Mouse (Mus musculus) ES-Bruce4 (cell line): ENCODE data around the gene Slc22a19. TPM values are rescaled to one million over a fixed set of nuclear protein-coding genes. Genes with fewer than 3 reads are reported as not detected.

Source experiments
- H3K27ac ChIP-seq: 2 replicates; pipeline ENCODE4 v1.5.1; 2012; ENCODE audit warnings: low read length, inconsistent platforms; ENCODE audit not compliant: insufficient read depth
- H3K27me3 ChIP-seq: 2 replicates; pipeline ENCODE4 v1.6.1; 2012; ENCODE audit warnings: mild to moderate bottlenecking, low read length, inconsistent platforms; ENCODE audit not compliant: control insufficient read depth, poor library complexity, insufficient read depth, severe bottlenecking
- H3K36me3 ChIP-seq: 2 replicates; pipeline ENCODE4 v1.6.1; 2012; ENCODE audit warnings: inconsistent platforms, mild to moderate bottlenecking, low read length, moderate library complexity; ENCODE audit not compliant: control insufficient read depth, poor library complexity, insufficient read depth, severe bottlenecking
- H3K4me1 ChIP-seq: one replicate; pipeline ENCODE4 v1.8.1; 2011; ENCODE audit warnings: low read length; ENCODE audit not compliant: control insufficient read depth, insufficient read depth
- H3K4me3 ChIP-seq: 2 replicates; pipeline ENCODE4 v1.5.1; 2011; ENCODE audit warnings: low read depth, mild to moderate bottlenecking, low read length
- H3K9ac ChIP-seq: 2 replicates; pipeline ENCODE4 v1.6.1; 2012; ENCODE audit warnings: low read depth, mild to moderate bottlenecking, inconsistent platforms; ENCODE audit not compliant: poor library complexity, severe bottlenecking
- H3K9me3 ChIP-seq: replicated peaks from 2 replicates; pipeline ENCODE4 v1.6.1; 2012; ENCODE audit warnings: mild to moderate bottlenecking, low read length, inconsistent platforms; ENCODE audit not compliant: control insufficient read depth, poor library complexity, insufficient read depth, severe bottlenecking
- CTCF ChIP-seq: IDR thresholded peaks from one replicate; pipeline ENCODE4 v1.8.1; 2011; ENCODE audit warnings: low read depth, low read length
- EP300 ChIP-seq: IDR thresholded peaks from 2 replicates; pipeline ENCODE4 v1.6.1; 2011; ENCODE audit warnings: low read depth, low read length; ENCODE audit not compliant: insufficient read depth
- POLR2A ChIP-seq: IDR thresholded peaks from one replicate; pipeline ENCODE4 v1.8.1; 2011; ENCODE audit warnings: low read length; ENCODE audit not compliant: insufficient read depth
- polyA plus RNA-seq: library from polyadenylated mRNA; stranded (reverse); fragments of >200 nt; gene quantifications from 2 replicates; pipeline ENCODE4 v1.2.4, GENCODE M21; 2011; ENCODE audit warnings: low read depth; ENCODE audit not compliant: missing spikeins, insufficient read depth, insufficient read length

Slc22a19 gene
- polyA plus RNA-seq, 1 experiment, result not detected

- no peaks in the 10 kb centered on the region for H3K36me3 ChIP-seq
- H3K9me3 ChIP-seq, result peaks cover 4% of the 10 kb centered on the region; the same call in 1 of the 2 replicates
- H3K27ac ChIP-seq, result no peak overlapping the region
- H3K4me3 ChIP-seq, result no peak overlapping the region
- H3K4me1 ChIP-seq, result no peaks in the 10 kb centered on the region
- H3K27me3 ChIP-seq, result no peaks in the 10 kb centered on the region
- no peak for TF ChIP-seq POLR2A
- no peak for TF ChIP-seq CTCF
- TF ChIP-seq EP300, result no peak
- no peak overlapping the region for H3K9ac ChIP-seq
These were observed 39.1 kb downstream of the Slc22a19 start for GRCm38 (mm10) chr19:7672033-7672432.

DNA sequence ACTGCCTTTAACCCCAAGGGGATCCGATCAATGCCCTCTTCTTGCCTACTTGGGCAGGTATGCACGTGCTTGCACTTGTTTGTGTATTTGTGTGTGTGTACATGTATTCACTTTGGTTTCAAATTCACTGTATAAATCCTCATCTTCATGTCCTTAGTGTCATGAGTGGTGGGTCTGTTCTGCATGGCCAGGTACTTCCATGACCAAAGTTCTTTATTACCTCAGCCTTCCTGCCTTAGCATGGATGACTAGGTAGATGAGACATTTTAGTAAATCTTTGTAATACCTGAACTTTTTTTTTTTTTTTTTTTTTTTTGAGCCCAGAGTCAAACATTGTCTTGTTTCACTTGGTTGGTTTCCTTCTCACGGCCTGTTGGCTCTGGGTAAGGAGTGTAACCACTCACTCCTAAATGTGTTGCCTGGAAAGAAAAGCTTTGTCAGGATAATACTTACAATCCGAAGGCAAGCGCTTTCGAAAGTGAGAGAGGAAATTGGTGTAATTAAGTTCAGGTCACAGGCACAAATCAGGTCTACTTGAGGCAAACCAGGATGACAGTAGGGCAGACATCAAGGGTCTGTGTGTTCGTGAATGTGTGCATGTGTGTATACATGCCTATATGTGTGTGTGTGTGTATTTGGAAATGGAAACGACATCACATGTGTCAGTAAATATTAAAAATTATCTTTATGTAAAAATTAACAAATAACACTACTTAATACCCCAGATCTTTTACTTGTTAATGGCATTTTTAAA lies 62.0 kb downstream of the Slc22a19 start:
- no peak overlapping the region for H3K27ac ChIP-seq
- no peaks in the 10 kb centered on the region for H3K9me3 ChIP-seq
- no peak overlapping the region for H3K4me3 ChIP-seq
- no peaks in the 10 kb centered on the region for H3K27me3 ChIP-seq
- TF ChIP-seq EP300 (no peak), POLR2A (no peak), CTCF (no peak)
- no peaks in the 10 kb centered on the region for H3K36me3 ChIP-seq
- no peaks in the 10 kb centered on the region for H3K4me1 ChIP-seq
- no peak overlapping the region for H3K9ac ChIP-seq

DNA sequence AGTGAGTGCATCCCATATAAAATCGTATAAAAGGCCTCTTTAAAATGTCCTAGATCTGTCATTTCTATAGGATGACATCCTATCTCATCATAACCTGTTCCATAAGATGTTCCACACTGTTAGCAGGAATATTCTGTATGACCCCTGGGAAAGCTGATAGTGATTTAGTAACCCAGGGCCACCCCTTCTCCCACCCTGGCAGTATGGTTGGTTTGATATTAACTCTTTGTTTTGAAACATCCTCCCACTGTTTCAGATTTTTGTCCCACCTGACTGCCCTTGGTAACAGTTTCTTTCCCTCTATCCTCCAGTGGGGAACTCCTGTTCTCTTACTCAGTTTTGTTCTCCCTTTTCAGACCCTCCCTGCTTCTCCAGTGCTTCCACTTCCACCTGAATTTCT lies 77.3 kb downstream of the Slc22a19 start:
- no peaks in the 10 kb centered on the region; the same call in 1 of the 2 replicates for H3K27me3 ChIP-seq
- no peak overlapping the region for H3K4me3 ChIP-seq
- TF ChIP-seq EP300, result no peak
- TF ChIP-seq POLR2A, result no peak
- no peak for TF ChIP-seq CTCF

GRCm38 (mm10) chr19:7633021-7633420 lies 78.1 kb downstream of the Slc22a19 start:
- Histone ChIP-seq H3K36me3 (no peaks in the 10 kb centered on the region), H3K4me3 (no peak overlapping the region), H3K4me1 (no peaks in the 10 kb centered on the region), H3K9me3 (no peaks in the 10 kb centered on the region), H3K9ac (no peak overlapping the region), H3K27me3 (no peaks in the 10 kb centered on the region; the same call in 1 of the 2 replicates), H3K27ac (no peak overlapping the region)
- TF ChIP-seq POLR2A, result no peak
- TF ChIP-seq CTCF, result no peak
- TF ChIP-seq EP300, result no peak

More for the DNA sequence above, 77.3 kb downstream of the Slc22a19 start:
- H3K4me1 ChIP-seq, result no peaks in the 10 kb centered on the region
- H3K9ac ChIP-seq, result no peak overlapping the region
- no peaks in the 10 kb centered on the region for H3K36me3 ChIP-seq
- no peaks in the 10 kb centered on the region for H3K9me3 ChIP-seq
- no peak overlapping the region for H3K27ac ChIP-seq

Other genes starting within 250 kb of the Slc22a19 start
- gene Rtn3, start 228.0 kb downstream of the Slc22a19 start, polyA plus RNA-seq, result 162 and 178 TPM in 2 replicates
- 51.3 and 53.5 TPM in 2 replicates for gene Atl3, start 217.3 kb downstream of the Slc22a19 start, polyA plus RNA-seq
- gene Pla2g16, start 153.9 kb downstream of the Slc22a19 start, polyA plus RNA-seq, result 10.5 and 10.7 TPM in 2 replicates
- 0.43 and 0.46 TPM in 2 replicates for gene Lgals12, start 104.1 kb downstream of the Slc22a19 start, polyA plus RNA-seq
- gene Hrasls5, start 98.8 kb downstream of the Slc22a19 start, polyA plus RNA-seq, result not detected in 2 replicates
- not detected in 2 replicates for gene Slc22a26, start 91.4 kb upstream of the Slc22a19 start, polyA plus RNA-seq